Mouse (Mus musculus) heart, adult 2 months (tissue): ENCODE results near the gene Bst1. TPM values are rescaled to one million over a fixed set of nuclear protein-coding genes. Genes with fewer than 3 reads are reported as not detected.
A peak's percentile ranks its signal among the peaks of the same experiment; 100 is the strongest.

Source experiments
- DNase-seq, 2 experiments: peaks; one replicate each; pipeline ENCODE4 v3.0.0; 2021
- H3K27ac ChIP-seq: fragments of 200-600 bp; 2 replicates; pipeline ENCODE4 v1.8.1; 2022
- H3K27me3 ChIP-seq: fragments of 200-500 bp; 2 replicates; pipeline ENCODE4 v1.6.1; 2012; ENCODE audit warnings: mild to moderate bottlenecking, low read length, inconsistent platforms, mixed read lengths; ENCODE audit not compliant: control insufficient read depth, insufficient read depth
- H3K36me3 ChIP-seq: fragments of 200-500 bp; 2 replicates; pipeline ENCODE4 v1.6.1; 2012; ENCODE audit warnings: low read length, inconsistent platforms; ENCODE audit not compliant: control insufficient read depth, insufficient read depth
- H3K4me1 ChIP-seq: fragments of 200-500 bp; 2 replicates; pipeline ENCODE4 v1.6.1; 2011; ENCODE audit warnings: low read length; ENCODE audit not compliant: control insufficient read depth, insufficient read depth
- H3K4me3 ChIP-seq: fragments of 200-600 bp; 2 replicates; pipeline ENCODE4 v1.8.1; 2022
- H3K79me2 ChIP-seq: fragments of 200-500 bp; replicated peaks from 2 replicates; pipeline ENCODE4 v1.6.1; 2012; ENCODE audit warnings: mild to moderate bottlenecking, inconsistent platforms, low read length, moderate library complexity, mixed read lengths; ENCODE audit not compliant: control insufficient read depth, insufficient read depth
- H3K9ac ChIP-seq: fragments of 200-500 bp; 2 replicates; pipeline ENCODE4 v1.6.1; 2012; ENCODE audit warnings: low read depth, mild to moderate bottlenecking, control low read depth, inconsistent platforms, low read length, mixed read lengths
- CTCF ChIP-seq: fragments of 200-600 bp; IDR thresholded peaks from 2 replicates; pipeline ENCODE4 v1.8.1; 2022; ENCODE audit warnings: antibody characterized with exemption, mild to moderate bottlenecking, moderate library complexity
- EP300 ChIP-seq: fragments of 200-500 bp; IDR thresholded peaks from 2 replicates; pipeline ENCODE4 v1.6.1; 2011; ENCODE audit warnings: low read depth, low read length, control low read depth; ENCODE audit not compliant: insufficient read depth
- POLR2A ChIP-seq: fragments of 200-500 bp; IDR thresholded peaks from 2 replicates; pipeline ENCODE4 v1.6.1; 2011; ENCODE audit warnings: mild to moderate bottlenecking, low read depth, low read length, control low read depth; ENCODE audit not compliant: insufficient read depth
- WGBS: fragments of 180-500 bp; shearing (Covaris S2); methylation state at CpG from one replicate; pipeline ENCODE4 v1.1.7; 2018; 5-methylcytosine and 5-hydroxymethylcytosine counted together
- intact Hi-C: fragments of 180-260 bp; cut with DNase I; formaldehyde crosslinking; loops from one replicate; pipeline ENCODE4 v1.15.1; 2025
- polyA plus RNA-seq: library from polyadenylated mRNA; depleted of rRNA; stranded (reverse); fragments of >200 nt; gene quantifications from 2 replicates; pipeline ENCODE4 v1.2.3, GENCODE M21; 2012; rRNA removed
- total RNA-seq, 2 experiments: library from RNA; stranded (reverse); gene quantifications; 2 replicates each; pipeline ENCODE4 v1.2.3; 2021

The Bst1 gene
- total and polyA plus RNA-seq, 3 experiments = 1.6 to 3.3 (median 1.7) TPM

DNA sequence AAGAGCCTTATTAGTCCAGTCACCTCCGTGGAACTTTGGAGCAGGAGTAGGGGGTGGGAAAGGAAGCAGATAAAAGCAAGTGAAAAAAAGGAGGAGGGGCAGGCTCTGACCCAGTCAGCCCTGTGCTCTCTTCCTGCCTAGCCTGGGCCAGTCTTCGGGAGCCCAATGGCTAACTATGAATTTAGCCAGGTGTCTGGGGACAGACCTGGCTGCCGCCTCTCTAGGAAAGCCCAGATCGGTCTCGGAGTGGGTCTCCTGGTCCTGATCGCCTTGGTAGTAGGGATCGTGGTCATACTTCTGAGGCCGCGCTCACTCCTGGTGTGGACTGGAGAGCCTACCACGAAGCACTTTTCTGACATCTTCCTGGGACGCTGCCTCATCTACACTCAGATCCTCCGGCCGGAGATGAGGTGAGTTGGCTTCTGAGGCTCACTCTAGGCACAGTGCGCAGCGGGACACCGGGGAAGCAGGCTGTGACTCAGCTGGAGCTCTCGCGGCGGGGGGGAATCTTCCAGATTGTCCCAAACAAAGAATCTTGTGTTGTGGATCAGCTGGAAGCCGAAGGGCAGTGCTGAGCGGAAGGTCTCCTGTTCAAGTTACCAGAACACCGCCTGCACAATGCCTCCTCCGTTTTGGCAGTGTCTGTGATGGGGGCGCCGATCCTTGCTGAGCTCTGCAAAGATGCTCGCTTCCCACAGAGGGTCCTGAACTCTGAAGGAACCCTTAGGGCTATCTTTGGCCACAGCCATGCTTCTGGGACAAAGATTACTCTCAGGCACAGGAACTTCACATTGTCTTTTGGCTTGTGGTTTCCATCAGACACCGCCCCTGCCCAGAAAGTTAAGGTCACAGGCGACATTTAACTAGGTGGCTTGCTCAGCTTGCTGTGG lies 50.3 kb downstream of the Bst1 start:
- peak overlapping the region; percentile 80 for H3K9ac ChIP-seq
- H3K27ac ChIP-seq = peak overlapping the region; percentile 92
- no peaks in the 10 kb centered on the region for H3K27me3 ChIP-seq
- peak; percentile 67 to 68 for DNase-seq
- TF ChIP-seq POLR2A = peak; percentile 70
- 0 out of 2 replicates have a peak, but pooled peaks have one; percentile 49 for TF ChIP-seq EP300
- no peak for TF ChIP-seq CTCF
- peak overlapping the region; percentile 60 for H3K4me3 ChIP-seq
- peaks cover 3% of the 10 kb centered on the region for H3K36me3 ChIP-seq
- H3K79me2 ChIP-seq = no peaks in the 10 kb centered on the region
- 3% methylated on average over 28 of the region's 28 CpGs for WGBS
- peaks cover 3% of the 10 kb centered on the region for H3K4me1 ChIP-seq
- intact Hi-C loops = loop anchor here (2.0 kb wide), 1 partner anchor 14 kb away; no protein-coding TSS in a partner anchor

DNA sequence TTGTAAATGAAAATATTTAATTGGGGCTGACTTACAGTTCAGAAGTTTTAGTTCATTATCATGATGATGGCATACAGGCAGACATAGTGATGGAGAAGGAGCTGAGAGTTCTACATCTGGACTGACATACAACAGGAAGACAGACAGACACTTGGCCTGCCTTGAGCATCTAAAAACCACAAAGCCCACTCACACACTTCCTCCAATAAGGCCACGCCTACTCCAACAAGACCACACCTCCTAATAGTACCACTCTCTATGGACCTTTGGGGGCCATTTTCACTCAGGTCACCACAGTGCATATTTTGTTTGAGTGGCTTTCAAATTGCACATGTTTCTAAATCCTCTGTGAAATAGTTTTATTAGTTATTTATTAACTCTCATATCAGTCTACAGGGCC lies 53.2 kb downstream of the Bst1 start:
- H3K9ac ChIP-seq = no peak overlapping the region
- H3K79me2 ChIP-seq = no peaks in the 10 kb centered on the region
- H3K27ac ChIP-seq = no peak overlapping the region
- peaks cover 3% of the 10 kb centered on the region for H3K36me3 ChIP-seq
- H3K4me3 ChIP-seq = no peak overlapping the region
- DNase-seq = no peak
- WGBS = 62% methylated on average over 1 of the region's 1 CpGs
- no peak for TF ChIP-seq POLR2A
- TF ChIP-seq EP300 = no peak
- TF ChIP-seq CTCF = no peak
- H3K4me1 ChIP-seq = peaks cover 3% of the 10 kb centered on the region
- H3K27me3 ChIP-seq = no peaks in the 10 kb centered on the region
- intact Hi-C loops = no loop called here

GRCm38 (mm10) chr5:43872652-43873051 lies 54.0 kb downstream of the Bst1 start:
- WGBS = 77% methylated on average over 1 of the region's 1 CpGs
- peaks cover 3% of the 10 kb centered on the region for H3K36me3 ChIP-seq
- no peaks in the 10 kb centered on the region for H3K79me2 ChIP-seq
- H3K27ac ChIP-seq = no peak overlapping the region
- no peak for TF ChIP-seq POLR2A
- no peak for TF ChIP-seq CTCF
- TF ChIP-seq EP300 = no peak
- no peak overlapping the region for H3K9ac ChIP-seq
- no peaks in the 10 kb centered on the region for H3K27me3 ChIP-seq
- H3K4me1 ChIP-seq = peaks cover 3% of the 10 kb centered on the region
- no peak for DNase-seq
- no peak overlapping the region for H3K4me3 ChIP-seq
- intact Hi-C loops = no loop called here

DNA sequence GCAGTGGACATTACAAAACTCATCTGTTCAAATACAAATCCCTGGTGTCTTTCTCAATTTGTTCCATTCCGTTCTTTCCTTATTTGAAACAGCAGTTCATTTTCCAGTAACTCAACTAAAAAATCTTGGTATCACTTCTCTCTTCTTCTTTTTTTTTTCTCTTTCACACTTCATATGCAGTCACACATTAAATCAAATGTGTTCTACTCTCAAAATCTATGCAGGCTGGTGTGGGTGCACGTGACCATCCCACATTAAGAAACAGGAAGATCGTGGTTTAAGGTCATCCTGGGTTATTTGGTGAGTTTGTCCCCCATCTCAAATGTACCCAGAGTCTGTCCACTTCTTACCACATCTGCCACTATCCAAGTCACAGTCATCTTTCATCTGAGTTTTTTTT lies 63.3 kb downstream of the Bst1 start:
- Histone ChIP-seq H3K9ac (no peak overlapping the region), H3K79me2 (no peaks in the 10 kb centered on the region), H3K36me3 (peaks cover 9% of the 10 kb centered on the region), H3K4me1 (peaks cover 2% of the 10 kb centered on the region), H3K27ac (no peak overlapping the region), H3K4me3 (no peak overlapping the region), H3K27me3 (no peaks in the 10 kb centered on the region)
- 78% methylated on average over 3 of the region's 3 CpGs for WGBS
- intact Hi-C loops = no loop called here
- TF ChIP-seq EP300 (no peak), POLR2A (no peak), CTCF (no peak)
- peak in 1 of 2 experiments; percentile 26 for DNase-seq

GRCm38 (mm10) chr5:43885060-43885820 lies 66.6 kb downstream of the Bst1 start:
- peak in 1 of 2 experiments; percentile 9 for DNase-seq
- H3K79me2 ChIP-seq = no peaks in the 10 kb centered on the region
- intact Hi-C loops = no loop called here
- 30% methylated on average over 3 of the region's 3 CpGs for WGBS
- TF ChIP-seq POLR2A (no peak), CTCF (no peak), EP300 (no peak)
- H3K4me1 ChIP-seq = peaks cover 3% of the 10 kb centered on the region
- H3K36me3 ChIP-seq = peaks cover 9% of the 10 kb centered on the region
- H3K27me3 ChIP-seq = no peaks in the 10 kb centered on the region
- H3K27ac ChIP-seq = no peak overlapping the region
- H3K9ac ChIP-seq = no peak overlapping the region
- no peak overlapping the region for H3K4me3 ChIP-seq

DNA sequence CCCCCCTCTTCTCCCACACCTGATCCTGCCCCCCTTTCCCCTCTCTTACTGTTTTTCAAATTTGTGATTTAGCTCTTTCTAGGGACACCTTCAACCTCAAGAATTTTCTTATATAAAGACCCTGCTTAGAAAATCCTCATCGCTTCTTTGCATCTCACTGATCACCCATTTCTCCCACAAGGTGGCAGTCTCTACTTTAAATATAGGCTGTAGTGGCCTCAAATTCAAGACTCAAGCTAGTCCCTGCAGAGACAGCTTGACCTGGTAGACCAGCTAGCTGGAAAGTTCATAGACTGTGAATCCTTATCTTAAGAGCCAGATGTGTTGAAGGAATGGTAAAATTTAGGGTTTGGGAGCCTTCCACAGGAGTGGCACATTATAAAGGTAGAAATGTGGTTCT lies 73.7 kb downstream of the Bst1 start:
- intact Hi-C loops = loop anchor here (2.0 kb wide), 1 partner anchor 96 kb away; no protein-coding TSS in a partner anchor
- H3K27me3 ChIP-seq = no peaks in the 10 kb centered on the region
- peaks cover 4% of the 10 kb centered on the region for H3K4me1 ChIP-seq
- peaks cover 6% of the 10 kb centered on the region for H3K36me3 ChIP-seq
- H3K9ac ChIP-seq = no peak overlapping the region
- no peak overlapping the region for H3K4me3 ChIP-seq
- H3K27ac ChIP-seq = no peak overlapping the region
- no peaks in the 10 kb centered on the region for H3K79me2 ChIP-seq
- 43% methylated on average over 1 of the region's 1 CpGs for WGBS
- TF ChIP-seq POLR2A (no peak), CTCF (peak; percentile 70)
- no peak for DNase-seq

Other genes starting within 250 kb of the Bst1 start
- 1 to 10 TPM; 6.6 to 8.6 TPM for gene Cc2d2a, start 156.5 kb upstream of the Bst1 start, total RNA-seq
- gene Cc2d2a, start 156.5 kb upstream of the Bst1 start, polyA plus RNA-seq = 4.2 and 7.3 TPM in 2 replicates
- gene Fbxl5, start 2.8 kb downstream of the Bst1 start, total RNA-seq = 10 to 100 TPM; 32.6 to 39.0 TPM
- gene Fbxl5, start 2.8 kb downstream of the Bst1 start, polyA plus RNA-seq = 20.1 and 32.0 TPM in 2 replicates
- 1 to 10 TPM; 7.3 to 7.5 TPM for gene Cd38, start 49.7 kb downstream of the Bst1 start, total RNA-seq
- gene Cd38, start 49.7 kb downstream of the Bst1 start, polyA plus RNA-seq = 8.6 and 22.0 TPM in 2 replicates
- 1 to 10 TPM; 6.4 to 8.6 TPM for gene Gm7879, start 94.3 kb downstream of the Bst1 start, total RNA-seq
- gene Gm7879, start 94.3 kb downstream of the Bst1 start, polyA plus RNA-seq = 0.45 and 0.76 TPM in 2 replicates
- not detected for gene Fgfbp1, start 162.9 kb downstream of the Bst1 start, total RNA-seq
- gene Fgfbp1, start 162.9 kb downstream of the Bst1 start, polyA plus RNA-seq = 0.16 and 0.44 TPM in 2 replicates